Mouse (Mus musculus) adipocyte (in vitro differentiated cells): Measurements from ENCODE around the gene Olfr1412.

Experiments
- DNase-seq: peaks from one replicate; pipeline ENCODE4 v3.0.0-alpha.2; 2016; ENCODE audit warnings: low spot score

The Olfr1412 gene

GRCm38 (mm10) chr1:92585479-92585878 lies at the start of gene Olfr1412:
TSS of gene Olfr1412 (plus strand) at chr1:92585779.
- no peak for DNase-seq

DNA sequence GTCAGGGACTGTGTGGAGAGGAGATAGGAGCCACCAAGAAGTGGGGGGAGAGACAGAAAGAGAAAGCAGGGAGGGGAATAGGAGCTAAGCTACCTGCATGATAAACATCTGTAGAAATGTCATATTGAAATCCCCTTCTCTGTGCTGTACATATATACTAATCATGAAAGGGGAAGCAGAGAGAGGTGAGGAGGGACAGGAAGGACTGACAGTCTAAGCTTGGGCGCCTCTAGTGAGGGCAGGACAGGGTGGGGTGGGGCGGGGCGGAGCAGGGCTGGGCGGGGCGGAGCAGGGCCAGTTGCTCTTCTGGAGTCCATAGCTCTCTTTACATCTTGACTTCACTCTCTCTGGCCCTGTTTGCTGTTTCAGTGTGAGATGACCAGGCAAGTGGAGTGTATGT lies 48.6 kb upstream of the Olfr1412 start:
- DNase-seq: no peak

DNA sequence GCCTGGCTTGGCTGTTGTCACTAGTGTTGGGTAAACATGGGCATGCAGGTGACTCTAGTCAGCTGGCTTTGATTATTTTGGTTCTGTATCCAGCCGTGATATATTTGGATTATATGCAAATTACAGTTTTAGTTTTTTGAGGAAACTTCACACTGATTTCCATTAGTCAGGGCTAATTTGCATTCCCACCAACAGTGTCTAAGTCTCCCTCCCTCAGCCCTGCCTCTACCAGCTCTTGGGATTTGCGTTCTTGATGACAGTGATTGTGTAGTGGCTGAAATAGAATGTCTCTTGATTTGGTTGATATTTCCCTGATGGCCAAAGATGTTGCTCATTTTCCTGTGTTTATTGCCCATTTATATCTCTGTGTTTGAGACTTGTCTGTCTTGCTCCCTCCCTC lies 46.5 kb upstream of the Olfr1412 start:
- DNase-seq: no peak

GRCm38 (mm10) chr1:92545929-92546328 lies 39.6 kb upstream of the Olfr1412 start:
- DNase-seq: no peak

- DNase-seq: no peak
These were observed 14.6 kb upstream of the Olfr1412 start, which contains the start of gene Olfr1413 for GRCm38 (mm10) chr1:92571022-92571421. TSS of gene Olfr1413 (plus strand) at chr1:92571322.

GRCm38 (mm10) chr1:92594111-92594510 lies 8.5 kb downstream of the Olfr1412 start, which contains the start of gene Olfr1411:
TSS of gene Olfr1411 (plus strand) at chr1:92594411.
- no peak for DNase-seq

GRCm38 (mm10) chr1:92596019-92596418 lies 10.4 kb downstream of the Olfr1412 start:
- DNase-seq: no peak

- DNase-seq: no peak
These were observed 19.9 kb downstream of the Olfr1412 start, which contains the start of gene Olfr1410 for GRCm38 (mm10) chr1:92605482-92605881. TSS of gene Olfr1410 (plus strand) at chr1:92605782.

- no peak for DNase-seq
These were observed 22.1 kb downstream of the Olfr1412 start for GRCm38 (mm10) chr1:92607711-92608110.

DNA sequence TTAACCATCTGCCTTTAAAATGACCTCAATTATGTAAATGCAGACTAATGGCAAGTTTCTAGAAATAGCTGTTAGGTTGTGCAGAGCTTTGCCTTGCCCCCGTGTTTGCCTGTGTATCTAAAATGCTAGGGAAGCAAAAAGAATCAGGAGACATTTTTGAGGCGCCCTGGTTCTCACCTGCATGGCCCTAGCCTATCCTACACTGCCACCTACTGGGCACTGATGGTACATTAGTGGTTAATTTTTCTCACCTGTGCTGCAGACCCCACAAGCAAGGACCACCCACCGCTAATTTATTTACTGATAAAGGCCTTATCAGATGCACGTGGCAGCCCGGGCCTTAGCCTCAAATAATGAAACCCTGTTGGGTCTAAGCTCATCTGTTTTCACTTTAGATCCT lies 25.4 kb downstream of the Olfr1412 start:
- DNase-seq: peak; percentile 23

DNA sequence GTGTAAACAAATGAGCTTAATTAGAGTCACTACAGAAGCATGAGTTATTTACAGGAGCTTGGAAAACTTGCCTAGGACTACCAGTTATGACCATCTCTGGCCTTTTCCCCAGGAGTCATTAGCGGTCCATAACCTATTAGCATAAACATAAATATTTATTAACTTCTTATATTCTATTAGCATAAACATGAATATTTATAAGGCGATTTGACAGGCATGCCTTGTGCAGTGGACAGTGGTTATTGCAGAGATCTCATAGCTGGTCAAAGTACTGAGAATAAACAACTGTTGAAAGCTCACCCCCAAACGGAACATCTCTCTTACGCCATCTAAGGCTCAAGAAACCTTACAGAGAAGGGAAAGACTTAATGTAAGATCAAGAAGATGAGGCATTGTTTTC lies 27.6 kb downstream of the Olfr1412 start:
- no peak for DNase-seq

DNA sequence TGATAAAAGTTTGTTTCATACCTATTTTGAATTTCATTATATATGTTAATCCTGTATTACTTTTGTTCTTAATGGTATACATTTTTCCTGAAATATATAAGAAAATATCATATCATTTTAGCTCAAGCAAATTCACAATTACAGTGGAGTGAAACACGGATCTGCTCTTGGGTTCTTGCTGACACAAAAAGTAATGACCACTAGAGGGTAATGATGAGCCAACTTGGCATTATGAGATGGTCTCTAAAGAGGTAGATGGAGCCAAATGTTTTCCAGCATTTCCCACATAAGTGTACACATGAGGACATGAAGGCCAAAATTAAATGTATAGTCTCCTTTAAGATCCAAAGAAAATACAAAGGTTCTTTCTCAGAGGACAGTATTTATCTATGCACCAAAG lies 28.9 kb downstream of the Olfr1412 start:
- peak; percentile 56 for DNase-seq

GRCm38 (mm10) chr1:92616046-92616445 lies 30.5 kb downstream of the Olfr1412 start:
- peak; percentile 25 for DNase-seq

DNA sequence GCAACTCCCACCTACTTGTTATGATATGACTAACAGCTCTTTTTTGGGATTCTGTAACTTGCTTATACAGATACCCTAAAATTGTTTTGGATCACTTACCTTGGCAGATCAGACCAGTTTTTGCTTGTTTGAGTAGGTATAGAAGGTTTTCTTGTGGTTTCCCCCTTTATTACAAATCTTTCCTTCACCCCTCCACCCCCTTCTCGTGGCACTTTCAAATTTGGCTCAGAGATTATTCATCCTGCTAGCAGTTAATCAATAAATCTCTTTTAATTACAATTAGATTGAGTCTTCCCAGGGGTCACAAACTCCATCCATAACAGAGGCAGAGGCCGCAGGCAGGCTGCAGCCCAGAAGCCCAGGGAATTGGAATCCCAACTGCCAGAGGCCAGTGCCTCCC lies 31.9 kb downstream of the Olfr1412 start, which contains the start of gene Olfr12:
TSS of gene Olfr12 (plus strand) at position 301 of the 400 bp plus-strand sequence.
- no peak for DNase-seq

GRCm38 (mm10) chr1:92618360-92618759 lies 32.8 kb downstream of the Olfr1412 start:
- DNase-seq: no peak

- DNase-seq: no peak
These were observed 42.6 kb downstream of the Olfr1412 start for GRCm38 (mm10) chr1:92628227-92628626.

- no peak for DNase-seq
These were observed 46.6 kb downstream of the Olfr1412 start for GRCm38 (mm10) chr1:92632196-92632595.

GRCm38 (mm10) chr1:92632948-92633347 lies 47.4 kb downstream of the Olfr1412 start:
- no peak for DNase-seq

GRCm38 (mm10) chr1:92633726-92634125 lies 48.1 kb downstream of the Olfr1412 start:
- DNase-seq: no peak

DNA sequence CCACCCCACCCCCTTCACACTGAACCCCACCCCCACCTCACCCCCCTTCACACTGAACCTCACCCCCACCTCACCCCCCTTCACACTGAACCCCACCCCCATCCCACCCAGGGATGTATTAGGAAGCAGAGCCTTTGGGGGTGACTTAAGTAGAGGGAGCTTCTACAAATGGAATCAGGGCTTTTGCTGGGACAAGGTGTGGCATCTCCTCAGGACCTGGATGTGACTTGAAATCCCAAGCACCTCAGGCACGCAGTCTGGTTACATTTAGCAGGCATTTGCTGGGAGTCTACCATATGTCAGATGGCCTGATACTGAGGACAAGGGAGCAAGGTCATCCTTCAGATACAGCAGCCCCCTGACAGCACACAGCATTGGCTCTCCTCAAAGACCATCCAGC lies 49.0 kb downstream of the Olfr1412 start:
- no peak for DNase-seq

DNA sequence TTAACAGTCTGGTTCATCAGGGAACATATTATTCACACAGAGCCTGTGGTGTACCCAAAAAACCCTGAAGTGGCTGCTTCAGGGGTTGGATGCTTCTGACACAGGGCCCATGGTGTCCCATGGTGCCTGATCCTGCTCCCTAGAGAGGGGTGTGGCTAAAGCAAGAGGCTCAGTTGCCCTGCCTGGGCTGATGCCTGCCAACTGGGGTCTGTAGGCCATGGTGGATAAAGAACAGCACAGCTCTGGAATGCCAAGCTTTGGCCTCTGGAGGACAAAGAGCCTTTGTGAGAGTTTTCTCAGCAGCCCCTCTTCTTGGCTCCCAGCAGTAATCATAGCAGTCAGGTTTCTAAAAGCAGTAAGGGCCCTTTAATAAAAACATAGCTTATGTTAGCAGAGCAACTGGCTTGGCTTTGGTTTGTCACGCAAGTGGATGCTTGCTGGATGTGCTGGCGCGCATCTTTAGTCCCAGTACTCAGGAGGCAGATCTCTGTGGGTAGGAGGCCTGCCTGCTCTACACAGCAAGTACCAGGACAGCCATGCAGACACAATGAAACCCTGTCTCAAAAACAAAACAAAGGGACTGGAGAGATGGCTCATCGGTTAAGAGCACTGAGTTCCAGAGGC lies 49.5 kb downstream of the Olfr1412 start:
- DNase-seq: no peak

DNA sequence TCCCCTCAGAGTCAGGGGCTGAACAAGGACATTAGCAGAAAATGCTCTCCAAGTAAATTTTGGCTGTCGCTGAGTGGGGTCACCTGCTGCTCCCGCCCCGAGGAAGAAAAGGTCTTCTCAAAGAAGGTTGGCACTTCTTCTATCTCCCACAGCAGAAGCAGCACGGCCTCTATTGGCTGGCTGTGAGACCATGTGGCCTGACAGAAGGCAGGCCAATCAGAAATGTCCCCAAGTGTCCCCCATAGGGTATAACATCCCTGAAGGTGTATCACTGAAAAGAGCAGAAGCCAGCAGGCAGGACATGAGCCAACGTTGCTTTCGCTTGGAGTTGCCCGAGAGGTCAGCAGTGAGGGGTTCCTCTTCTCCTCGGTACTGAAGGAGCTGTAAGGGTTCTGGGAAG lies 50.4 kb downstream of the Olfr1412 start:
- DNase-seq: no peak

DNA sequence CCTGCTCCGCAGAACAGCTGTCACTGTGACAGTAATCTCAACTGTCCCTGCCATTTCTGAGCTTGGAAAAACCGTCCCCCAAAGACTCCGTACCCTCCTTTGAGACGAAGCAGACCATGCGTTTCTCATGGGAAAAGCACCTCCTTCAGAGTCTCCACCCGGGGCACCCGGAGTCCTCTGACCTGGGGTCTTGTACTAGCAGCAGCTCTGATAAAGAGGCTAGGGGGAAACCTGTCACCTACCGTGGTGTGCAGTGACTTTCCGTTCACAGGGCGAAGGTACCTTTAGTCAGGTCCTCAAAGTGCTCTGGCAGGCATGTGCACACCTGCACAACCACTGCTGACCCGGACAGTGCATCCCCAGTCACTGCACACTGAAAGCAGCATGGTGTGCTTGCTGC lies 51.1 kb downstream of the Olfr1412 start:
- DNase-seq: no peak

DNA sequence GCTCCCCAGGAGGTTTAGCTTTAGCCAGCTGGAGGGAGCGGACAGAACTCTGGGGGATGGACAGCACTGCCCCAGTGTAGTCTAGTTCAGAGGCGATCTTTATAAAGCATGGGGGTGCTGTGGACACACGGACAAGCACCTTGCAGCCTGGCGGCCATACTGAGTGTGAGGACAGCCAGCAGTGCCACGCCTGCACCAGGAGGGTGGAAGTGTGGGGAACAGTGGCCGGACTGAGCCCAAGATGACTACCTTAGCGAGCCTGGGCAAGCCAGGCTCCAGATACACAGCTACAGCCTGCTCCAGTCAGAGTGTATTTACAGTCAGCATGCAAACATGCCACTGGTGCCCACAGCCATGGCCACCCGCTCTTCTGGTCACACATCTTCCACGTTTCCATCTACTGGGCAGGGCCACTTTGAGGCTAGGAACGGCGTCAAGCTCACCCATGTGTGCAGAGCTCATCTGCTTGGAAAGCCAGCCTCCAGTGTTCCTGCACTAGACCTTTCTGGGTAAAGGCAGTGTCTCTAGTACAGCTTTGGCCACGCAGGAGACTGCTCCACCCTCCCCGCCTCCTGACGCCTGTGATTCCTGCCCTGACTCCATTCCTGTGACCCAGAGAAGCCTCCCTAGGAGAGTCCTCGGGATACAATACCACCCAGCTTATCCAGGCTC lies 52.1 kb downstream of the Olfr1412 start:
- no peak for DNase-seq
